Comparison of ENCODE assay signal across 26 mouse cellular contexts in genomic region chr19:23054440-23054839, GRCm38 (mm10).
A peak's percentile ranks its signal among the peaks of the same experiment; 100 is the strongest.
DNase-seq lines count a peak whose midpoint lies in the region; ATAC-seq and TF ChIP-seq lines count a peak whose summit lies in the region.
"Had no signal": no experiment of that assay in that cellular context is flagged by ENCODE, and none has a peak within 500 bp of the region (broad histone marks: within the 10 kb centered on the region; RNA-seq: fewer than 3 reads in every experiment).

No protein-coding gene starts in this region.

- no peak overlapping the region for H3K9ac ChIP-seq in kidney, embryonic 14.5 days (ENCODE audit: low read depth, low read length)
- H3K9ac ChIP-seq: embryonic facial prominence, embryonic 15.5 days; forebrain, embryonic 15.5 days; hindbrain, embryonic 13.5 days; liver, embryonic 15.5 days; lung, embryonic 15.5 days; midbrain, embryonic 12.5 days; neural tube, embryonic 15.5 days had no signal

- no peak overlapping the region for H3K4me2 ChIP-seq in kidney, embryonic 14.5 days (replicated peaks; ENCODE audit: low read depth, low read length)
- H3K4me2 ChIP-seq: embryonic facial prominence, embryonic 15.5 days; forebrain, embryonic 15.5 days; hindbrain, embryonic 13.5 days; liver, embryonic 15.5 days; lung, embryonic 15.5 days; midbrain, embryonic 12.5 days; neural tube, embryonic 15.5 days had no signal

- no peaks in the 10 kb centered on the region for H3K36me3 ChIP-seq in kidney, embryonic 14.5 days (ENCODE audit: control insufficient read depth, insufficient read depth, low read length)
- H3K36me3 ChIP-seq: embryonic facial prominence, embryonic 15.5 days; forebrain, embryonic 15.5 days; G1E; hindbrain, embryonic 13.5 days; limb, embryonic 10.5 days; liver, embryonic 15.5 days; lung, embryonic 15.5 days; midbrain, embryonic 12.5 days; neural tube, embryonic 15.5 days had no signal

- DNase-seq in gastrocnemius, adult 2 months, result peak; percentile 59
- no peak for DNase-seq in gastrocnemius, postnatal 10 days
- peak; percentile 35 to 36 for DNase-seq in heart, postnatal 36 days
- DNase-seq in heart, postnatal 4 days, result no peak
- DNase-seq in 3T3-L1 (ENCODE audit: low read depth, low spot score), result peak; percentile 84
- peak; percentile 77 for DNase-seq in fibroblast of lung, adult 2 months (ENCODE audit: low read depth)
- DNase-seq in left cerebral cortex, postnatal 4 days, result no peak
- DNase-seq: B cell, adult 2 months; cerebellum, adult 11 months; cerebellum, adult 9-11 months; kidney, adult 11 months; liver; thymus, postnatal 14 days had no signal

- no peak for TF ChIP-seq CTCF in gastrocnemius, adult 2 months (IDR thresholded peaks at IDR 0.05)

- 0 out of 2 replicates have a peak, but pooled peaks cover 2% of the 10 kb centered on the region for H3K27me3 ChIP-seq in kidney, embryonic 14.5 days (ENCODE audit: control insufficient read depth, insufficient read depth, low read length)
- H3K27me3 ChIP-seq: CH12.LX; embryonic facial prominence, embryonic 15.5 days; forebrain, embryonic 15.5 days; lung, embryonic 15.5 days; neural tube, embryonic 15.5 days had no signal

- H3K9me3 ChIP-seq in kidney, embryonic 14.5 days (ENCODE audit: control insufficient read depth, low read length), result no peaks in the 10 kb centered on the region
- H3K9me3 ChIP-seq: embryonic facial prominence, embryonic 15.5 days; forebrain, embryonic 15.5 days; G1E; hindbrain, embryonic 13.5 days; limb, embryonic 10.5 days; liver, embryonic 15.5 days; lung, embryonic 15.5 days; midbrain, embryonic 12.5 days; neural tube, embryonic 15.5 days had no signal

- WGBS in kidney, embryonic 14.5 days, result 86% methylated on average over 4 of the region's 4 CpGs

- H3K4me3 ChIP-seq in gastrocnemius, adult 2 months, result no peak overlapping the region
- no peak overlapping the region for H3K4me3 ChIP-seq in kidney, embryonic 14.5 days (ENCODE audit: low read length)
- H3K4me3 ChIP-seq: embryonic facial prominence, embryonic 15.5 days; forebrain, embryonic 15.5 days; hindbrain, embryonic 13.5 days; limb, embryonic 10.5 days; liver, embryonic 15.5 days; lung, embryonic 15.5 days; midbrain, embryonic 12.5 days; neural tube, embryonic 15.5 days had no signal

- H3K4me1 ChIP-seq in kidney, embryonic 14.5 days (ENCODE audit: control insufficient read depth, insufficient read depth, low read length), result peaks cover 8% of the 10 kb centered on the region; the same call in 1 of the 2 replicates

- ATAC-seq in kidney, embryonic 14.5 days (ENCODE audit: low FRiP score, low TSS enrichment), result no peak
- ATAC-seq: forebrain, embryonic 15.5 days had no signal

- intact Hi-C loops in gastrocnemius, adult 2 months (cut with DNase I), result loop anchor here (5.0 kb wide), 1 partner anchor 47 kb away; no protein-coding TSS in a partner anchor
- intact Hi-C loops in heart, postnatal 36 days (cut with DNase I), result loop anchor here (2.0 to 5.0 kb wide), 2 partner anchors 20 to 47 kb away; no protein-coding TSS in a partner anchor
- intact Hi-C loops in left cerebral cortex, postnatal 4 days (cut with DNase I), result no loop called here

- H3K27ac ChIP-seq in gastrocnemius, adult 2 months, result peak overlapping the region; percentile 97
- no peak overlapping the region for H3K27ac ChIP-seq in kidney, embryonic 14.5 days (ENCODE audit: low read depth, low read length)
- H3K27ac ChIP-seq: embryonic facial prominence, embryonic 15.5 days; forebrain, embryonic 15.5 days; hindbrain, embryonic 13.5 days; kidney, postnatal 0 days; limb, embryonic 10.5 days; liver, embryonic 15.5 days; lung, embryonic 15.5 days; macrophage; midbrain, embryonic 12.5 days; neural tube, embryonic 15.5 days had no signal

Comparison
In these comparisons a context has a peak if more than half of its experiments do, and no peak if none do; other contexts are left out.
1. DNase-seq: peak in gastrocnemius, adult 2 months (single experiment), heart, postnatal 36 days (2 of 2), 3T3-L1 (single experiment) and fibroblast of lung, adult 2 months (single experiment); none in gastrocnemius, postnatal 10 days (single experiment), heart, postnatal 4 days (single experiment) and left cerebral cortex, postnatal 4 days (single experiment).